Mouse (Mus musculus) brain, adult 10 weeks (tissue): ENCODE results near the gene Olfr164. TPM values are rescaled to one million over a fixed set of nuclear protein-coding genes. Genes with fewer than 3 reads are reported as not detected.

ENCODE experiments used
- polyA plus RNA-seq: library from polyadenylated mRNA; stranded (reverse); fragments of 350-450 nt; fragmentation: Illumina TruSeq; extraction: RNeasy Lipid Tissue Mini Kit (QIAGEN cat#74804); gene quantifications from one replicate; pipeline ENCODE4 v1.2.3, GENCODE M21; 2015; ENCODE audit warnings: low read depth, low replicate concordance

The Olfr164 gene
- not detected for polyA plus RNA-seq

GRCm38 (mm10) chr16:19313964-19314363, at the start of gene Olfr164:
TSS of gene Olfr164 (minus strand) at chr16:19314064.

Other genes with a start within 250 kb of the Olfr164 start
- not detected for gene Olfr165, start 109.1 kb upstream of the Olfr164 start, polyA plus RNA-seq
- not detected for gene Olfr166, start 169.6 kb upstream of the Olfr164 start, polyA plus RNA-seq
- gene Olfr167, start 208.2 kb upstream of the Olfr164 start, polyA plus RNA-seq, result not detected
- gene Olfr168, start 221.5 kb upstream of the Olfr164 start, polyA plus RNA-seq, result not detected